In genomic region chr6:29399851-29400250, GRCm38 (mm10) we compare ENCODE assay signal across 28 mouse cellular contexts. TPM values are rescaled to one million over a fixed set of nuclear protein-coding genes. Genes with fewer than 3 reads are reported as not detected.
"Had no signal": no experiment of that assay in that cellular context is flagged by ENCODE, and none has a peak within 500 bp of the region (broad histone marks: within the 10 kb centered on the region; RNA-seq: fewer than 3 reads in every experiment).

No protein-coding gene starts in this region.

- H3K36me3 ChIP-seq: hindbrain, embryonic 15.5 days; limb, embryonic 15.5 days; liver, embryonic 12.5 days had no signal

- H3K27ac ChIP-seq: gastrocnemius, adult 2 months; heart, embryonic 10.5 days; hindbrain, embryonic 13.5 days; hindbrain, embryonic 15.5 days; hindbrain, postnatal 0 days; kidney, embryonic 15.5 days; kidney, postnatal 0 days; left cerebral cortex, adult 2 months; limb, embryonic 13.5 days; limb, embryonic 15.5 days; liver, embryonic 12.5 days; liver, embryonic 14.5 days had no signal

- H3K27me3 ChIP-seq: hindbrain, embryonic 15.5 days; limb, embryonic 15.5 days had no signal

- H3K9ac ChIP-seq: heart, embryonic 12.5 days; hindbrain, embryonic 13.5 days; hindbrain, embryonic 15.5 days; kidney, embryonic 15.5 days; limb, embryonic 13.5 days; limb, embryonic 15.5 days; liver, embryonic 12.5 days; liver, embryonic 14.5 days had no signal

- H3K9me3 ChIP-seq: heart, embryonic 10.5 days; heart, embryonic 12.5 days; hindbrain, embryonic 13.5 days; hindbrain, embryonic 15.5 days; kidney, embryonic 15.5 days; limb, embryonic 13.5 days; limb, embryonic 15.5 days; liver, embryonic 12.5 days had no signal

- H3K4me3 ChIP-seq: gastrocnemius, adult 2 months; heart, embryonic 10.5 days; heart, embryonic 12.5 days; hindbrain, embryonic 13.5 days; hindbrain, embryonic 15.5 days; kidney, embryonic 15.5 days; left cerebral cortex, adult 2 months; limb, embryonic 13.5 days; limb, embryonic 15.5 days; liver, embryonic 12.5 days had no signal

- DNase-seq: gastrocnemius, adult 2 months; gastrocnemius, postnatal 10 days; gastrocnemius, postnatal 25 days; heart, adult 18-20 months; heart, postnatal 14 days; heart, postnatal 36 days; kidney, adult 11 months; kidney, adult 2 months; kidney, adult 9 months; kidney, postnatal 14 days; kidney, postnatal 36 days; layer of hippocampus, adult 9-11 months; left cerebral cortex, postnatal 4 days had no signal

RNA-seq across cellular contexts. Expression of gene Ccdc136, which starts 3.7 kb away (rescaled TPM):
- total RNA-seq: granulocyte monocyte progenitor cell, adult 5-6 weeks had no signal

RNA-seq across cellular contexts. Expression of gene Opn1sw, which starts 11.6 kb away (rescaled TPM):
- total RNA-seq: granulocyte monocyte progenitor cell, adult 5-6 weeks; heart, adult 18-20 months; heart, postnatal 14 days; hematopoietic stem cell, adult 5-6 weeks; layer of hippocampus, adult 18-20 months had no signal
- polyA plus RNA-seq: kidney, adult 2 months had no signal

RNA-seq across cellular contexts. Expression of gene Flnc, which starts 33.2 kb away (rescaled TPM):
- total RNA-seq: granulocyte monocyte progenitor cell, adult 5-6 weeks; hematopoietic stem cell, adult 5-6 weeks had no signal
